Mouse (Mus musculus) myocyte (in vitro differentiated cells): ENCODE measurements around the gene Kcnk13. TPM values are rescaled to one million over a fixed set of nuclear protein-coding genes. Genes with fewer than 3 reads are reported as not detected.
A peak's percentile ranks its signal among the peaks of the same experiment; 100 is the strongest.

Experiments
- H3K27me3 ChIP-seq: one replicate; pipeline ENCODE4 v1.6.1; 2011; ENCODE audit not compliant: control insufficient read depth, insufficient read depth, insufficient read length
- H3K36me3 ChIP-seq: one replicate; pipeline ENCODE4 v1.6.1; 2011; ENCODE audit not compliant: control insufficient read depth, insufficient read depth
- H3K4me2 ChIP-seq: one replicate; pipeline ENCODE4 v1.6.1; 2011; ENCODE audit warnings: low read depth, control low read depth
- H3K4me3 ChIP-seq: one replicate; pipeline ENCODE4 v1.5.1; 2011; ENCODE audit warnings: mild to moderate bottlenecking, control low read depth, moderate library complexity
- H3K79me2 ChIP-seq: one replicate; pipeline ENCODE4 v1.6.1; 2011; ENCODE audit not compliant: control insufficient read depth, insufficient read depth
- H3ac ChIP-seq: one replicate; pipeline ENCODE4 v1.6.1; 2011; ENCODE audit not compliant: control insufficient read depth, insufficient read length
- CEBPB ChIP-seq: IDR thresholded peaks from 2 replicates; pipeline ENCODE4 v1.6.1; 2011; ENCODE audit warnings: mild to moderate bottlenecking, moderate library complexity; ENCODE audit not compliant: poor library complexity, insufficient read depth, severe bottlenecking
- E2F4 ChIP-seq: IDR thresholded peaks from one replicate; pipeline ENCODE4 v1.6.1; 2011; ENCODE audit warnings: mild to moderate bottlenecking, control low read depth, moderate library complexity; ENCODE audit not compliant: insufficient read depth
- MAX ChIP-seq: IDR thresholded peaks from one replicate; pipeline ENCODE4 v1.6.1; 2011; ENCODE audit warnings: low read depth, mild to moderate bottlenecking, control low read depth
- MYOD1 ChIP-seq, 3 experiments: IDR thresholded peaks; one replicate each; pipeline ENCODE4 v1.6.1; 2011; ENCODE audit warnings: control low read depth in 2 of 3, low read depth in 2 of 3, mild to moderate bottlenecking in 2 of 3, moderate library complexity in 1 of 3; ENCODE audit not compliant: insufficient read length in 2 of 3, control insufficient read depth in 1 of 3
- MYOG ChIP-seq, 3 experiments: IDR thresholded peaks; one replicate each; pipeline ENCODE4 v1.6.1; 2011; ENCODE audit warnings: control low read depth in 2 of 3, low read depth in 2 of 3, mild to moderate bottlenecking in 2 of 3; ENCODE audit not compliant: insufficient read length in 2 of 3, control insufficient read depth in 1 of 3, insufficient read depth in 1 of 3
- POLR2A ChIP-seq: IDR thresholded peaks from one replicate; pipeline ENCODE4 v1.6.1; 2011; ENCODE audit warnings: low read depth, mild to moderate bottlenecking, control low read depth, moderate library complexity; ENCODE audit not compliant: insufficient read length
- POLR2AphosphoS2 ChIP-seq: IDR thresholded peaks from one replicate; pipeline ENCODE4 v1.6.1; 2011; ENCODE audit warnings: low read depth, control low read depth; ENCODE audit not compliant: insufficient read length
- REST ChIP-seq: IDR thresholded peaks from one replicate; pipeline ENCODE4 v1.6.1; 2011; ENCODE audit warnings: mild to moderate bottlenecking, control low read depth, moderate library complexity; ENCODE audit not compliant: insufficient read depth, insufficient read length
- SRF ChIP-seq: IDR thresholded peaks from one replicate; pipeline ENCODE4 v1.6.1; 2011; ENCODE audit warnings: low read depth; ENCODE audit not compliant: control insufficient read depth, insufficient read length
- TCF12 ChIP-seq: IDR thresholded peaks from one replicate; pipeline ENCODE4 v1.6.1; 2011; ENCODE audit warnings: mild to moderate bottlenecking, control low read depth; ENCODE audit not compliant: poor library complexity, insufficient read depth, severe bottlenecking
- TCF3 ChIP-seq: IDR thresholded peaks from one replicate; pipeline ENCODE4 v1.6.1; 2011; ENCODE audit warnings: low read depth, control low read depth; ENCODE audit not compliant: insufficient read length
- USF1 ChIP-seq: IDR thresholded peaks from one replicate; pipeline ENCODE4 v1.6.1; 2011; ENCODE audit warnings: low read depth, mild to moderate bottlenecking, control low read depth, moderate library complexity
- polyA plus RNA-seq: library from polyadenylated mRNA; unstranded; fragments of >200 nt; fragmentation: generic; extraction: Trizol; gene quantifications from one replicate; pipeline ENCODE4 v1.2.1, GENCODE M21; 2012; ENCODE audit warnings: missing spikeins

Gene Kcnk13
- polyA plus RNA-seq, 1 experiment = 1.8 TPM

- H3K79me2 ChIP-seq = no peaks in the 10 kb centered on the region
- H3K27me3 ChIP-seq = no peaks in the 10 kb centered on the region
- no peaks in the 10 kb centered on the region for H3K36me3 ChIP-seq
- H3ac ChIP-seq = no peak overlapping the region
- no peak for TF ChIP-seq USF1
- no peak for TF ChIP-seq SRF
- no peak for TF ChIP-seq TCF12
- no peak for TF ChIP-seq POLR2A
- TF ChIP-seq POLR2AphosphoS2 = no peak
- TF ChIP-seq REST = no peak
- no peak for TF ChIP-seq TCF3
- no peak for TF ChIP-seq MYOD1 (IDR thresholded peaks at IDR 0.05; ENCODE audit: control insufficient read depth in 1 of 3, insufficient read length in 2 of 3, low read depth in 2 of 3)
- no peak for TF ChIP-seq E2F4
- TF ChIP-seq MYOG (IDR thresholded peaks at IDR 0.05; ENCODE audit: control insufficient read depth in 1 of 3, insufficient read depth in 1 of 3, insufficient read length in 2 of 3, low read depth in 2 of 3) = no peak
- TF ChIP-seq MAX = no peak
- no peak for TF ChIP-seq CEBPB
- no peak overlapping the region for H3K4me3 ChIP-seq
- H3K4me2 ChIP-seq = no peak overlapping the region
These were observed 136.4 kb downstream of the Kcnk13 start for GRCm38 (mm10) chr12:100100707-100101030.

DNA sequence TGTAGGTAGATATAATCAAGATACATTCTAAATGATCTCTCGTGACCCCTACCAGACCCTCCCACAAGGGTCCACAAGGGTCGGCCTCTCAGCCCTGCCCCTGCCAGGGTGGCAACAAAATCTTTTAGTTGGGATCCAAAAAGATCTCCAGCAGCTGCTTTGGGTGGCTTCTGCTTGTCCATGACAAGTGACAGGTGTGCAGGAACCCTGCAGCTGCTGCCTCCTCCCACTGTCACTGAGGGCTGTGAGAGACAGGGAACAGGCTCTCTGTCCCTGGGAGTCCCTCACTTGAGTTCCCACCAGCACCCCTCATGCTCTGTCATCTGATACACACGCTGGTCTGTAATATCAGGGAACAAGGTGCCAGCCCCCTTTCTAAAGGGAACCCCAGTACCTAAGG is 137.4 kb downstream of the Kcnk13 start:
- no peak overlapping the region for H3K4me3 ChIP-seq
- TF ChIP-seq MYOG (IDR thresholded peaks at IDR 0.05; ENCODE audit: control insufficient read depth in 1 of 3, insufficient read depth in 1 of 3, insufficient read length in 2 of 3, low read depth in 2 of 3) = peak; percentile 88 to 99 (median 96)
- peak; percentile 74 to 99 (median 97) for TF ChIP-seq MYOD1 (IDR thresholded peaks at IDR 0.05; ENCODE audit: control insufficient read depth in 1 of 3, insufficient read length in 2 of 3, low read depth in 2 of 3)
- no peak for TF ChIP-seq REST
- no peak for TF ChIP-seq SRF
- no peak for TF ChIP-seq MAX
- no peak for TF ChIP-seq USF1
- no peak for TF ChIP-seq CEBPB
- peak; percentile 98 for TF ChIP-seq TCF12
- no peak for TF ChIP-seq POLR2A
- TF ChIP-seq POLR2AphosphoS2 = no peak
- TF ChIP-seq TCF3 = peak; percentile 94
- no peak for TF ChIP-seq E2F4
- no peak overlapping the region for H3ac ChIP-seq
- peak overlapping the region; percentile 45 for H3K4me2 ChIP-seq
- no peaks in the 10 kb centered on the region for H3K79me2 ChIP-seq
- no peaks in the 10 kb centered on the region for H3K36me3 ChIP-seq
- H3K27me3 ChIP-seq = no peaks in the 10 kb centered on the region

DNA sequence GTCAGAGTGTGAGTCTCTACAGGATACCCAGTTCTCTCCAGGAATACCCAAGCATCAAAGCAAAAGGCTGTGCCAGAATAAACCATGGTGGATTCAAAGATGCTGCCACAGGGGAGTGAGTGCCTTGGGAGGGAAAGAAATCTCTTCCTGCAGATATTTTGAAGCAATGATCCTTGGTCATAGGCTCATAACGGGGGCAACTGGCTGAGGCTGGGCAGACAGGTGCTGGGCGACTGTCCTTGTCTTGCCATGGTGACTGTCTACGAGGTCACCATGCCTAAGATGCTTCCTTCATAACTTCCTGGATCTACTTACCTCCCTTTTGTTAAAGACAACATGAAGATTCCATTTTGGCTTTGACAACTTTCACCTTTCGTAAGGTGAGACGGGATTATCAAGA is 140.2 kb downstream of the Kcnk13 start:
- Histone ChIP-seq H3K4me2 (no peak overlapping the region), H3ac (no peak overlapping the region), H3K27me3 (no peaks in the 10 kb centered on the region), H3K79me2 (no peaks in the 10 kb centered on the region), H3K4me3 (no peak overlapping the region), H3K36me3 (no peaks in the 10 kb centered on the region)
- no peak for TF ChIP-seq TCF12
- peak in 1 of 3 experiments; percentile 51 for TF ChIP-seq MYOG (IDR thresholded peaks at IDR 0.05; ENCODE audit: control insufficient read depth in 1 of 3, insufficient read depth in 1 of 3, insufficient read length in 2 of 3, low read depth in 2 of 3)
- no peak for TF ChIP-seq REST
- no peak for TF ChIP-seq E2F4
- no peak for TF ChIP-seq USF1
- TF ChIP-seq CEBPB = no peak
- TF ChIP-seq SRF = no peak
- TF ChIP-seq MAX = no peak
- TF ChIP-seq POLR2A = no peak
- TF ChIP-seq MYOD1 (IDR thresholded peaks at IDR 0.05; ENCODE audit: control insufficient read depth in 1 of 3, insufficient read length in 2 of 3, low read depth in 2 of 3) = peak in 1 of 3 experiments; percentile 30
- TF ChIP-seq POLR2AphosphoS2 = no peak
- no peak for TF ChIP-seq TCF3

GRCm38 (mm10) chr12:100106275-100106895 is 142.1 kb downstream of the Kcnk13 start:
- H3ac ChIP-seq = no peak overlapping the region
- peak overlapping the region; percentile 50 for H3K4me2 ChIP-seq
- TF ChIP-seq MYOG (IDR thresholded peaks at IDR 0.05; ENCODE audit: control insufficient read depth in 1 of 3, insufficient read depth in 1 of 3, insufficient read length in 2 of 3, low read depth in 2 of 3) (peak in 2 of 3 experiments; percentile 11 to 35), REST (no peak), MYOD1 (IDR thresholded peaks at IDR 0.05; ENCODE audit: control insufficient read depth in 1 of 3, insufficient read length in 2 of 3, low read depth in 2 of 3) (peak; percentile 22 to 63 (median 31)), MAX (no peak)
- no peaks in the 10 kb centered on the region for H3K27me3 ChIP-seq
- no peak overlapping the region for H3K4me3 ChIP-seq
- no peaks in the 10 kb centered on the region for H3K36me3 ChIP-seq
- peaks cover 13% of the 10 kb centered on the region for H3K79me2 ChIP-seq

GRCm38 (mm10) chr12:100107436-100107835 is 143.1 kb downstream of the Kcnk13 start:
- peaks cover 3% of the 10 kb centered on the region for H3K36me3 ChIP-seq
- H3K79me2 ChIP-seq = peaks cover 21% of the 10 kb centered on the region
- peak overlapping the region; percentile 50 for H3K4me2 ChIP-seq
- no peak overlapping the region for H3ac ChIP-seq
- no peak overlapping the region for H3K4me3 ChIP-seq
- no peaks in the 10 kb centered on the region for H3K27me3 ChIP-seq
- TF ChIP-seq SRF (no peak), MYOD1 (IDR thresholded peaks at IDR 0.05; ENCODE audit: control insufficient read depth in 1 of 3, insufficient read length in 2 of 3, low read depth in 2 of 3) (peak in 1 of 3 experiments; percentile 54), MYOG (IDR thresholded peaks at IDR 0.05; ENCODE audit: control insufficient read depth in 1 of 3, insufficient read depth in 1 of 3, insufficient read length in 2 of 3, low read depth in 2 of 3) (peak in 1 of 3 experiments; percentile 60), CEBPB (0 out of 2 replicates have a peak, but pooled peaks have one; percentile 12), TCF3 (peak; percentile 19)
